Mouse (Mus musculus) C2C12 (cell line): ENCODE data around the gene Gabra3. TPM values are rescaled to one million over a fixed set of nuclear protein-coding genes. Genes with fewer than 3 reads are reported as not detected.

Experiments
- H3K27me3 ChIP-seq: one replicate; pipeline ENCODE4 v1.6.1; 2011; ENCODE audit not compliant: control insufficient read depth, insufficient read depth, insufficient read length
- H3K36me3 ChIP-seq: one replicate; pipeline ENCODE4 v1.6.1; 2011; ENCODE audit not compliant: control insufficient read depth, insufficient read depth
- H3K4me3 ChIP-seq: one replicate; pipeline ENCODE4 v1.5.1; 2011; ENCODE audit warnings: mild to moderate bottlenecking, control low read depth; ENCODE audit not compliant: poor library complexity, insufficient read depth, severe bottlenecking
- H3K79me2 ChIP-seq: one replicate; pipeline ENCODE4 v1.6.1; 2011; ENCODE audit not compliant: control insufficient read depth, insufficient read depth
- H3K79me3 ChIP-seq: one replicate; pipeline ENCODE4 v1.6.1; 2011; ENCODE audit warnings: low read depth, control low read depth
- H3ac ChIP-seq: one replicate; pipeline ENCODE3; 2011; ENCODE audit warnings: low read depth; ENCODE audit not compliant: control insufficient read depth, insufficient read length
- CEBPB ChIP-seq: IDR thresholded peaks from one replicate; pipeline ENCODE4 v1.6.1; 2011; ENCODE audit warnings: low read depth, mild to moderate bottlenecking, control low read depth, moderate library complexity
- CTCF ChIP-seq: IDR thresholded peaks from one replicate; pipeline ENCODE4 v1.5.1; 2011; ENCODE audit not compliant: control insufficient read depth, insufficient read depth, insufficient read length
- FOSL1 ChIP-seq: IDR thresholded peaks from one replicate; pipeline ENCODE4 v1.8.0; 2011; ENCODE audit warnings: mild to moderate bottlenecking, low read length; ENCODE audit not compliant: poor library complexity, insufficient read depth, severe bottlenecking
- MAX ChIP-seq: IDR thresholded peaks from one replicate; pipeline ENCODE4 v1.6.1; 2011; ENCODE audit warnings: mild to moderate bottlenecking, control low read depth
- MYOD1 ChIP-seq: IDR thresholded peaks from one replicate; pipeline ENCODE4 v1.6.1; 2011; ENCODE audit warnings: low read depth; ENCODE audit not compliant: control insufficient read depth, insufficient read length
- MYOG ChIP-seq: IDR thresholded peaks from one replicate; pipeline ENCODE4 v1.6.1; 2011; ENCODE audit not compliant: control insufficient read depth, insufficient read length; ENCODE audit errors: extremely low read depth
- USF1 ChIP-seq: IDR thresholded peaks from one replicate; pipeline ENCODE4 v1.6.1; 2011; ENCODE audit warnings: low read depth, mild to moderate bottlenecking, control low read depth, moderate library complexity
- long read RNA-seq, 2 experiments: library from polyadenylated mRNA; unstranded; transcript quantifications; one replicate each; pipeline ENCODE4 v2.0.0; 2019 to 2020
- polyA plus RNA-seq: library from polyadenylated mRNA; unstranded; fragments of >200 nt; fragmentation: generic; extraction: Trizol; gene quantifications from one replicate; pipeline ENCODE4 v1.2.1, GENCODE M21; 2012; ENCODE audit warnings: missing spikeins

The Gabra3 gene
- 0.11 TPM for polyA plus RNA-seq
- long read RNA-seq, experiment 1, result 0 reads
- long read RNA-seq, experiment 2, result 0 reads

DNA sequence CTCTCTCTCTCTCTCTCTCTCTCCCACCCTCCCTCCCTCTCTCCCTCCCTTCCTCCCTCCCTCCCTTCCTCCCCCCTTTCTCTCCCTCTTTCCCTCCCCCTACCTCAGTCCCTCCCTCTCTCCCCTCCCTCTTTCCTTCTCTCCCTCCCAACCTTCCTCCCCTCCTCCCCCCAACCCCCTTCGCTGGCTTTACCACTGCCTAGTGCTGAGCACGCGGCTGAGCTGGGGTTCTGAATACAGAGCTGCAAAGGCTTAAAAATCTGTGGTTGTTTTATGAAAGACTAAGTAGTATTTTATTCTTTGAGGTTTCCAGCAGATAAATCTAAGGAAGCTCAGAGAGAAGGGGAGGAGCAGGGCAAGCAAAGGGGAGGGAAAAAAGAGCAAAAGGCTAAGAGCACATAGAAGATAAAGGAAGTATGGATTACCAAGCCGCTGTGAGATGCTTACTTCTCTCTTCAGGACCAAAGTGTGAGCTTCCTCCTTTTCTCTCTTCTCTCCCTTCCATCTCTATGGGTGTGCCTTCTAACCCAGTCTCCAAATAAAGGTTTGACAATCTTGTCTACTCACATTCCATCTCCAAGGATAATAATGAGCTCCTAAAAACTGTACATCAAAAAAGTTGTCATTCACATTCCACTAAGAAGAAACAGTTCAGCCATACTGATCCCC is at the start of gene Gabra3:
TSS of gene Gabra3 (minus strand) at position 619 of the 669 bp plus-strand sequence.
- no peaks in the 10 kb centered on the region for H3K27me3 ChIP-seq
- no peaks in the 10 kb centered on the region for H3K79me2 ChIP-seq
- no peak for TF ChIP-seq MYOD1
- H3K36me3 ChIP-seq, result no peaks in the 10 kb centered on the region
- no peak within 1 kb of the TSS for H3ac ChIP-seq
- no peaks in the 10 kb centered on the region for H3K79me3 ChIP-seq
- H3K4me3 ChIP-seq, result no peak within 1 kb of the TSS

- Histone ChIP-seq H3ac (no peak overlapping the region), H3K79me3 (no peaks in the 10 kb centered on the region), H3K4me3 (no peak overlapping the region), H3K79me2 (no peaks in the 10 kb centered on the region), H3K27me3 (no peaks in the 10 kb centered on the region), H3K36me3 (no peaks in the 10 kb centered on the region)
- no peak for TF ChIP-seq MYOD1
- TF ChIP-seq FOSL1, result no peak
- no peak for TF ChIP-seq MYOG
- TF ChIP-seq MAX, result no peak
- no peak for TF ChIP-seq CEBPB
- no peak for TF ChIP-seq USF1
- TF ChIP-seq CTCF, result no peak
Measured at GRCm38 (mm10) chrX:72655789-72656188, 859 bp downstream of the Gabra3 start.

GRCm38 (mm10) chrX:72655381-72655780 is 1.3 kb downstream of the Gabra3 start:
- no peaks in the 10 kb centered on the region for H3K36me3 ChIP-seq
- H3K79me2 ChIP-seq, result no peaks in the 10 kb centered on the region
- H3ac ChIP-seq, result no peak overlapping the region
- no peak overlapping the region for H3K4me3 ChIP-seq
- TF ChIP-seq CEBPB, result no peak
- no peak for TF ChIP-seq USF1
- no peak for TF ChIP-seq MYOD1
- no peak for TF ChIP-seq FOSL1
- no peak for TF ChIP-seq CTCF
- TF ChIP-seq MAX, result no peak
- TF ChIP-seq MYOG, result no peak
- H3K27me3 ChIP-seq, result no peaks in the 10 kb centered on the region
- no peaks in the 10 kb centered on the region for H3K79me3 ChIP-seq

DNA sequence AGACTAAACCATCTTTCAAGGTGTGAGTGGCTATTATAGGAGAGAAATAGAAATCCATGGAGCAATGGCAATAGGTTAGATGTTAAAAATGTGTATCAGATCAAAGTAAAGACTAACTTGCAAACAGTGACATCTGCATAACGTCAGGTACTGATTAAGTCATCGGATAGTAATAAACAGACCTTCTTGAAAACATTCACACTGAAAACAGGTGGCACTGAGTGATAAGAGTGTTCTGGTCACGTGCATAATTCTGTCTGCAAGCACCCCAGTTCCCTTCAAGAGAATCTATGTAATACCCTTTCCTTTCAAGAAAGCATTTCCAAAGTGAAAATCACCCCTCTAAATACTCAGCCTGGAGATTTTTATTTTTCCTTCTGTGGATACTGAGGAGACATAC is 6.0 kb downstream of the Gabra3 start:
- Histone ChIP-seq H3ac (no peak overlapping the region), H3K79me3 (no peaks in the 10 kb centered on the region), H3K4me3 (no peak overlapping the region), H3K27me3 (no peaks in the 10 kb centered on the region), H3K36me3 (no peaks in the 10 kb centered on the region), H3K79me2 (no peaks in the 10 kb centered on the region)
- TF ChIP-seq MYOG (no peak), FOSL1 (no peak), CTCF (no peak), MYOD1 (no peak), USF1 (no peak), MAX (no peak)

GRCm38 (mm10) chrX:72644691-72645090 is 12.0 kb downstream of the Gabra3 start:
- Histone ChIP-seq H3K79me3 (no peaks in the 10 kb centered on the region), H3K4me3 (no peak overlapping the region), H3K79me2 (no peaks in the 10 kb centered on the region), H3K27me3 (no peaks in the 10 kb centered on the region), H3ac (no peak overlapping the region), H3K36me3 (no peaks in the 10 kb centered on the region)
- no peak for TF ChIP-seq MYOG
- no peak for TF ChIP-seq MAX
- TF ChIP-seq CEBPB, result no peak
- TF ChIP-seq CTCF, result no peak
- TF ChIP-seq FOSL1, result no peak
- TF ChIP-seq MYOD1, result no peak
- TF ChIP-seq USF1, result no peak

DNA sequence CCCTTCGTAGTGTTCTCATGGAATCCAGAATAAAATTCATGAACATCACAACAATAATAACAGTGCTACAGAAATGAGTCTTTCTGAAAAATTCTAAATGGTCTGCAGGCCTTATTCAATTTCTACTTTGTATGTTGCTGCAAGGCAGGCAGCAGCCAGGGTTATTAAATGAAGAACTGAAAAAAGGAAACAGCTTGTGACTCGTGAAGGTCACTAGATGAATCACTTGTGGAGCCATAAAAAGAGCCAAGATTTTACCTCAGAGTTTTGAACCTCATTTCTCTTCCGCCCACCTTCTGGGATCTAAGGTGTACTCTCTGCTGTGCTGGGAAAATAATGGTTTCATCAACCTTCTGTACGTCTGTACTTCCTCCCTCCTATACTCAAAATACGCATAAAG is 159.4 kb downstream of the Gabra3 start:
- H3ac ChIP-seq, result no peak overlapping the region

More for the DNA sequence above, 159.4 kb downstream of the Gabra3 start:
- H3K79me3 ChIP-seq, result no peaks in the 10 kb centered on the region
- H3K27me3 ChIP-seq, result no peaks in the 10 kb centered on the region
- no peaks in the 10 kb centered on the region for H3K79me2 ChIP-seq
- H3K4me3 ChIP-seq, result no peak overlapping the region
- TF ChIP-seq CTCF, result no peak
- no peak for TF ChIP-seq MYOD1
- TF ChIP-seq MAX, result no peak
- no peak for TF ChIP-seq FOSL1
- no peak for TF ChIP-seq USF1
- no peak for TF ChIP-seq MYOG
- no peak for TF ChIP-seq CEBPB
- H3K36me3 ChIP-seq, result no peaks in the 10 kb centered on the region
